Mouse (Mus musculus): ENCODE data around the gene Slc5a4b. TPM values are rescaled to one million over a fixed set of nuclear protein-coding genes. Genes with fewer than 3 reads are reported as not detected.

The Slc5a4b gene
- total and polyA plus RNA-seq, 2 experiments: not detected

DNA sequence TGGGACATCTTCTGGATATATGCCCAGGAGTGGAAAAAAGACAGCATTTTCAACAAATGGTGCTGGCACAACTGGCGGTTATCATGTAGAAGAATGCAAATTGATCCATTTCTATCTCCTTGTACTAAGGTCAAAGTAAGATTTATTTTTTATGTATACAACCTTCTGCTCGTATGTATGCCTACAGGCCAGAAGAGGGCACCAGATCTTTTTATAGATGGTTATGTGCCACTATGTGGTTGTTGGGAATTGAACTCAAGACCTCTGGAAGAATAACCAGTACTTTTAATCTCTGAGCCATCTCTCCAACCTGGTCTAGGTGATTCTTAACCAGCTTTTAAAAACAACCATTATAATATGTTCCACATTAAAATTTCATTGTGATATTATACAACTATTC is 25.6 kb upstream of the Slc5a4b start:
- Histone ChIP-seq H3K9ac (ENCODE audit: low read depth, low read length) (no peak overlapping the region), H3K79me2 (ENCODE audit: control insufficient read depth, insufficient read depth, low read length) (no peaks in the 10 kb centered on the region), H3K27me3 (ENCODE audit: control insufficient read depth, insufficient read depth, low read length) (no peaks in the 10 kb centered on the region), H3K4me3 (ENCODE audit: insufficient read depth, low read depth, low read length) (no peak overlapping the region), H3K36me3 (ENCODE audit: control insufficient read depth, insufficient read depth, low read length) (no peaks in the 10 kb centered on the region), H3K4me1 (ENCODE audit: control insufficient read depth, insufficient read depth, low read length) (no peaks in the 10 kb centered on the region), H3K27ac (replicated peaks; ENCODE audit: insufficient read depth, low read depth, low read length) (no peak overlapping the region)
- TF ChIP-seq CTCF (IDR thresholded peaks at IDR 0.05; ENCODE audit: low read depth, low read length): no peak
- no peak for TF ChIP-seq POLR2A (IDR thresholded peaks at IDR 0.05; ENCODE audit: extremely low read depth, insufficient read depth, low read length)
- WGBS: 71% methylated on average over 2 of the region's 2 CpGs
- DNase-seq (ENCODE audit: extremely low read depth, low read depth, low spot score): no peak

DNA sequence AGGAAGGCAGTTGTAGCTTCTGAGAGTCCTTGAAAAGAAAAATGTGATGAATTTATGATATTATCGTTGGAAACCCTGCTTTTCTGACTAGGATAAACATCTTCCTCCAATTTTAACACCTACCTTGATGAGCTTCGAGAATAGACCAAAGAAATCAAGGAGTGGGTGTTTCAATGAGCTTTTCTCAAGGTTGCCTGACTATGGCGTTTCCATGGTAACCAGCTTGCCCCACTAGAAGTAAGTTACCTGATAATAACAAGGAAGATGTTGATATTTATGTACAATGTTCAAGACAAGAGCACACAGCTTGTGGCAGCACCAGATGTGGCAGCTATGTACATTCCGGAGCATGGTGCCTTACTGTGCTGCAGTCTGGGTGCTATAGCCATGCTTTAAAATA is 21.7 kb upstream of the Slc5a4b start:
- DNase-seq (ENCODE audit: extremely low read depth, low read depth, low spot score): no peak
- no peaks in the 10 kb centered on the region for H3K36me3 ChIP-seq (ENCODE audit: control insufficient read depth, insufficient read depth, low read length)
- 67% methylated on average over 4 of the region's 4 CpGs for WGBS
- H3K27ac ChIP-seq (replicated peaks; ENCODE audit: insufficient read depth, low read depth, low read length): no peak overlapping the region
- no peak for TF ChIP-seq CTCF (IDR thresholded peaks at IDR 0.05; ENCODE audit: low read depth, low read length)
- no peak for TF ChIP-seq POLR2A (IDR thresholded peaks at IDR 0.05; ENCODE audit: extremely low read depth, insufficient read depth, low read length)
- no peak overlapping the region for H3K9ac ChIP-seq (ENCODE audit: low read depth, low read length)
- no peaks in the 10 kb centered on the region for H3K4me1 ChIP-seq (ENCODE audit: control insufficient read depth, insufficient read depth, low read length)
- no peak overlapping the region for H3K4me3 ChIP-seq (ENCODE audit: insufficient read depth, low read depth, low read length)
- H3K79me2 ChIP-seq (ENCODE audit: control insufficient read depth, insufficient read depth, low read length): no peaks in the 10 kb centered on the region
- H3K27me3 ChIP-seq (ENCODE audit: control insufficient read depth, insufficient read depth, low read length): no peaks in the 10 kb centered on the region

DNA sequence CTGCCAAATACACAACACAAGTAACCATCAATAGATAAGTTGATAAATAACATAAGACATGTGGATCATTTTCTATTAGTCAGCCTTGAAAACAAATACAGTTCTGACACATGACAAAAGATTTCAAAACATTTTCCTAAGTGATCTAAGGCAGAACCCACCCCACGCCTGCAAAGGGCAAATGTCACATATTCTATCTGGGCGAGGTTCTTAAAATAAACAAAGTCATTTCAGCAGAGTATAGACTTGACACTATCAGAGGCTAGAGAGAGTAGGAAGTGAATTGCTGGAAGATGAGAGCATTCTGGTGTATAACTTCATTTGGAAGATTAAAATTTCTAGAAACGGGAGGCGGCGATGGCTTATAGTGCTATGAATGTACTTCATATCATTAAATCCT is 10.7 kb upstream of the Slc5a4b start:
- H3K27ac ChIP-seq (replicated peaks; ENCODE audit: insufficient read depth, low read depth, low read length): no peak overlapping the region
- H3K9ac ChIP-seq (ENCODE audit: low read depth, low read length): no peak overlapping the region
- H3K27me3 ChIP-seq (ENCODE audit: control insufficient read depth, insufficient read depth, low read length): no peaks in the 10 kb centered on the region
- DNase-seq (ENCODE audit: extremely low read depth, low read depth, low spot score): no peak
- WGBS: 72% methylated on average over 5 of the region's 5 CpGs
- H3K79me2 ChIP-seq (ENCODE audit: control insufficient read depth, insufficient read depth, low read length): no peaks in the 10 kb centered on the region
- no peaks in the 10 kb centered on the region for H3K4me1 ChIP-seq (ENCODE audit: control insufficient read depth, insufficient read depth, low read length)
- H3K36me3 ChIP-seq (ENCODE audit: control insufficient read depth, insufficient read depth, low read length): no peaks in the 10 kb centered on the region
- H3K4me3 ChIP-seq (ENCODE audit: insufficient read depth, low read depth, low read length): no peak overlapping the region
- TF ChIP-seq POLR2A (IDR thresholded peaks at IDR 0.05; ENCODE audit: extremely low read depth, insufficient read depth, low read length) (no peak), CTCF (IDR thresholded peaks at IDR 0.05; ENCODE audit: low read depth, low read length) (no peak)

DNA sequence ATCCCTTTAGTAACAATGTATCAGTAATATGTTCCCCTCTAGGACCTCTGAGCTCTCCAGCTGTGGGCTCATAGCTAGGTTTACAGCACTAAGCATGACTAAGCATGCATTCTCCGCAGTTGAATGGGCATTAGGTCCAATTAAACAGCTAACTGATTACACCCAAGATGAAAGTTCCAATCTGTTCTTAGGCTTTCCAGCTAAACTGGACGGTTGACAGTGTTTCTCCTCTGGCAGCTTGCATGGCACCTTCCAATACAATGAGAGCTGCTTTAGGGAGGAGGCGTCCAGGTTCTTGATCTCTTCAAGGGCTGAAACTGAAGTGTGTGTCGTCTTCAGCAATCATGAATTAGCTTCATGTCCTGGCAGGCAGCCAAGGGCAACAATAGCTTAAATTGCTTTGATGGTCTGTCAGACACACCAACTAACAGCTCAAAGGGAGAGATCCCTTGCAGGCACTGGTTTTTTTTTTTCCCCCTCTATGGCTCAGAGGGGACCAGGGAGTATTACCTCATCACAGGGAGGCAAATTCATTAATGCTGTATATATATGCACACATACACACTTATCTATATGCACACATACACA is 9.5 kb upstream of the Slc5a4b start:
- no peak overlapping the region for H3K27ac ChIP-seq (replicated peaks; ENCODE audit: insufficient read depth, low read depth, low read length)
- H3K9ac ChIP-seq (ENCODE audit: low read depth, low read length): no peak overlapping the region
- DNase-seq (ENCODE audit: extremely low read depth, low read depth, low spot score): no peak
- H3K4me1 ChIP-seq (ENCODE audit: control insufficient read depth, insufficient read depth, low read length): no peaks in the 10 kb centered on the region
- no peaks in the 10 kb centered on the region for H3K36me3 ChIP-seq (ENCODE audit: control insufficient read depth, insufficient read depth, low read length)
- no peak overlapping the region for H3K4me3 ChIP-seq (ENCODE audit: insufficient read depth, low read depth, low read length)
- WGBS: 79% methylated on average over 4 of the region's 4 CpGs
- TF ChIP-seq POLR2A (IDR thresholded peaks at IDR 0.05; ENCODE audit: extremely low read depth, insufficient read depth, low read length) (no peak), CTCF (IDR thresholded peaks at IDR 0.05; ENCODE audit: low read depth, low read length) (no peak)
- H3K79me2 ChIP-seq (ENCODE audit: control insufficient read depth, insufficient read depth, low read length): no peaks in the 10 kb centered on the region
- no peaks in the 10 kb centered on the region for H3K27me3 ChIP-seq (ENCODE audit: control insufficient read depth, insufficient read depth, low read length)

DNA sequence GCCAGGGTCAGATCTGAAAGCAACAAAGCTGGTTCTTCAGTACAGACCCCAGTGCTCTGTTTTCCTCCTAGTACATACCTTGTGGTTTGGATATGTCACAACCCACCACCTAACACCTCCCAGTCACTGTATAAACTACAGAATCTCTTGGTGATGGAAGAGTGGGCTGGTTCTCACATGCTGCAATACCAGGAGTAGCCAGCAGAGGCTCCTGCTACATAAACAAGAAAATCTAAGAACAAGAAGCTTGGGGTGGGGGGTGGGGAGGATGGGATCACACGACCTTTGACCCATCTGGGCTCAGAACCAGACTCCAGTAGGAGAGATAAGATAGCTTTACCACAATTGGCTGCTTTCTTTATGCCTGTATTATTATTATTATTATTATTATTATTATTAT is 8.0 kb upstream of the Slc5a4b start:
- Histone ChIP-seq H3K9ac (ENCODE audit: low read depth, low read length) (no peak overlapping the region), H3K36me3 (ENCODE audit: control insufficient read depth, insufficient read depth, low read length) (no peaks in the 10 kb centered on the region), H3K4me1 (ENCODE audit: control insufficient read depth, insufficient read depth, low read length) (no peaks in the 10 kb centered on the region), H3K79me2 (ENCODE audit: control insufficient read depth, insufficient read depth, low read length) (no peaks in the 10 kb centered on the region), H3K27me3 (ENCODE audit: control insufficient read depth, insufficient read depth, low read length) (no peaks in the 10 kb centered on the region), H3K27ac (replicated peaks; ENCODE audit: insufficient read depth, low read depth, low read length) (no peak overlapping the region), H3K4me3 (ENCODE audit: insufficient read depth, low read depth, low read length) (no peak overlapping the region)
- DNase-seq (ENCODE audit: extremely low read depth, low read depth, low spot score): peak; percentile 30
- WGBS: 7% methylated on average over 1 of the region's 1 CpGs
- TF ChIP-seq CTCF (IDR thresholded peaks at IDR 0.05; ENCODE audit: low read depth, low read length): peak; percentile 22; the same call in 1 of the 2 replicates
- TF ChIP-seq POLR2A (IDR thresholded peaks at IDR 0.05; ENCODE audit: extremely low read depth, insufficient read depth, low read length): no peak

DNA sequence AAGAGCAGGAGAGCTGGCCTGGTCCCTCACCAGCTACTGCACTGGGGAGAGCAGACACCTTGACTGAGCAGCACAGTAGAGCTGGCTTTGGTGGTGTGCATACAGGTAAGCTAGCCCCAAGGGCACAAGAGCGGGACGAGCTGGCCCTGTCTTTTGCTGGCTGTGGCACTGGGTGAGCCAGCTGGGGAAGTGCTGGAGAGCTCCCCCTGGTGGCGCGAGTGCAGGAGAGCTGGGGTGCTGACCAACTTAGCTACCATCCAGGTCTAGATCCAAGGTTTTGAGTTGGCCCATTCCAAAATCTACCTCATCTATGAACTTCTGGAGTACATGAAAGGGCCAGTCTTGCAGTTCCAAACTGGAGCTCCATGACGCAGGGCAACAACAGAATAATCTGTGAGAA is 7.2 kb upstream of the Slc5a4b start:
- no peak overlapping the region for H3K4me3 ChIP-seq (ENCODE audit: insufficient read depth, low read depth, low read length)
- no peaks in the 10 kb centered on the region for H3K4me1 ChIP-seq (ENCODE audit: control insufficient read depth, insufficient read depth, low read length)
- no peaks in the 10 kb centered on the region for H3K79me2 ChIP-seq (ENCODE audit: control insufficient read depth, insufficient read depth, low read length)
- TF ChIP-seq POLR2A (IDR thresholded peaks at IDR 0.05; ENCODE audit: extremely low read depth, insufficient read depth, low read length) (no peak), CTCF (IDR thresholded peaks at IDR 0.05; ENCODE audit: low read depth, low read length) (peak; percentile 87)
- H3K36me3 ChIP-seq (ENCODE audit: control insufficient read depth, insufficient read depth, low read length): no peaks in the 10 kb centered on the region
- no peak overlapping the region for H3K9ac ChIP-seq (ENCODE audit: low read depth, low read length)
- no peaks in the 10 kb centered on the region for H3K27me3 ChIP-seq (ENCODE audit: control insufficient read depth, insufficient read depth, low read length)
- WGBS: 17% methylated on average over 5 of the region's 5 CpGs
- H3K27ac ChIP-seq (replicated peaks; ENCODE audit: insufficient read depth, low read depth, low read length): no peak overlapping the region
- DNase-seq (ENCODE audit: extremely low read depth, low read depth, low spot score): peak; percentile 34

Data from liver, adult 2 months (tissue).